Mouse (Mus musculus): ENCODE measurements around the gene Artn. TPM values are rescaled to one million over a fixed set of nuclear protein-coding genes. Genes with fewer than 3 reads are reported as not detected.

Gene Artn
- total RNA-seq, 1 experiment from 2014 or later, result 0.55 TPM

- no peak for ATAC-seq (replicated peaks in 1 of 2; ENCODE audit: insufficient read depth in 1 of 2, low FRiP score in 2 of 2, low TSS enrichment in 1 of 2, low read depth in 1 of 2, poor library complexity in 2 of 2, severe bottlenecking in 2 of 2)
These were observed 24.8 kb downstream of the Artn start for GRCm38 (mm10) chr4:117904761-117905160.

GRCm38 (mm10) chr4:117904094-117904493, 25.5 kb downstream of the Artn start:
- no peak for ATAC-seq (replicated peaks in 1 of 2; ENCODE audit: insufficient read depth in 1 of 2, low FRiP score in 2 of 2, low TSS enrichment in 1 of 2, low read depth in 1 of 2, poor library complexity in 2 of 2, severe bottlenecking in 2 of 2)

GRCm38 (mm10) chr4:117898111-117898510, 31.5 kb downstream of the Artn start:
- no peak for ATAC-seq (replicated peaks in 1 of 2; ENCODE audit: insufficient read depth in 1 of 2, low FRiP score in 2 of 2, low TSS enrichment in 1 of 2, low read depth in 1 of 2, poor library complexity in 2 of 2, severe bottlenecking in 2 of 2)

- ATAC-seq (replicated peaks in 1 of 2; ENCODE audit: insufficient read depth in 1 of 2, low FRiP score in 2 of 2, low TSS enrichment in 1 of 2, low read depth in 1 of 2, poor library complexity in 2 of 2, severe bottlenecking in 2 of 2), result no peak
These were observed 33.5 kb downstream of the Artn start for GRCm38 (mm10) chr4:117896031-117896430.

- no peak for ATAC-seq (replicated peaks in 1 of 2; ENCODE audit: insufficient read depth in 1 of 2, low FRiP score in 2 of 2, low TSS enrichment in 1 of 2, low read depth in 1 of 2, poor library complexity in 2 of 2, severe bottlenecking in 2 of 2)
These were observed 34.2 kb downstream of the Artn start for GRCm38 (mm10) chr4:117895339-117895738.

- ATAC-seq (replicated peaks in 1 of 2; ENCODE audit: insufficient read depth in 1 of 2, low FRiP score in 2 of 2, low TSS enrichment in 1 of 2, low read depth in 1 of 2, poor library complexity in 2 of 2, severe bottlenecking in 2 of 2), result no peak
These were observed 35.0 kb downstream of the Artn start for GRCm38 (mm10) chr4:117894601-117895000.

- ATAC-seq (replicated peaks in 1 of 2; ENCODE audit: insufficient read depth in 1 of 2, low FRiP score in 2 of 2, low TSS enrichment in 1 of 2, low read depth in 1 of 2, poor library complexity in 2 of 2, severe bottlenecking in 2 of 2), result no peak
These were observed 36.2 kb downstream of the Artn start for GRCm38 (mm10) chr4:117893376-117893775.

- peak; percentile 83 to 92 for ATAC-seq (replicated peaks in 1 of 2; ENCODE audit: insufficient read depth in 1 of 2, low FRiP score in 2 of 2, low TSS enrichment in 1 of 2, low read depth in 1 of 2, poor library complexity in 2 of 2, severe bottlenecking in 2 of 2)
These were observed 37.8 kb downstream of the Artn start, which contains the start of gene Dph2 for GRCm38 (mm10) chr4:117891738-117892161. Gene Dph2, minus strand, starts transcription at chr4:117892032.

GRCm38 (mm10) chr4:117890750-117891149, 38.8 kb downstream of the Artn start:
- ATAC-seq (replicated peaks in 1 of 2; ENCODE audit: insufficient read depth in 1 of 2, low FRiP score in 2 of 2, low TSS enrichment in 1 of 2, low read depth in 1 of 2, poor library complexity in 2 of 2, severe bottlenecking in 2 of 2), result no peak

GRCm38 (mm10) chr4:117890031-117890430, 39.5 kb downstream of the Artn start:
- ATAC-seq (replicated peaks in 1 of 2; ENCODE audit: insufficient read depth in 1 of 2, low FRiP score in 2 of 2, low TSS enrichment in 1 of 2, low read depth in 1 of 2, poor library complexity in 2 of 2, severe bottlenecking in 2 of 2), result no peak

GRCm38 (mm10) chr4:117889471-117889870, 40.1 kb downstream of the Artn start:
- no peak for ATAC-seq (replicated peaks in 1 of 2; ENCODE audit: insufficient read depth in 1 of 2, low FRiP score in 2 of 2, low TSS enrichment in 1 of 2, low read depth in 1 of 2, poor library complexity in 2 of 2, severe bottlenecking in 2 of 2)

- ATAC-seq (replicated peaks in 1 of 2; ENCODE audit: insufficient read depth in 1 of 2, low FRiP score in 2 of 2, low TSS enrichment in 1 of 2, low read depth in 1 of 2, poor library complexity in 2 of 2, severe bottlenecking in 2 of 2), result no peak
These were observed 41.6 kb downstream of the Artn start for GRCm38 (mm10) chr4:117887920-117888319.

- ATAC-seq (replicated peaks in 1 of 2; ENCODE audit: insufficient read depth in 1 of 2, low FRiP score in 2 of 2, low TSS enrichment in 1 of 2, low read depth in 1 of 2, poor library complexity in 2 of 2, severe bottlenecking in 2 of 2), result peak; percentile 69 to 80
These were observed 42.4 kb downstream of the Artn start, which contains the start of gene Atp6v0b for GRCm38 (mm10) chr4:117887133-117887532. Gene Atp6v0b, minus strand, starts transcription at chr4:117887333.

- ATAC-seq (replicated peaks in 1 of 2; ENCODE audit: insufficient read depth in 1 of 2, low FRiP score in 2 of 2, low TSS enrichment in 1 of 2, low read depth in 1 of 2, poor library complexity in 2 of 2, severe bottlenecking in 2 of 2), result peak; percentile 12 to 41; a peak in 1 of 4 replicates
These were observed 42.9 kb downstream of the Artn start for GRCm38 (mm10) chr4:117886644-117887043.

- no peak; a peak in 1 of 4 replicates for ATAC-seq (replicated peaks in 1 of 2; ENCODE audit: insufficient read depth in 1 of 2, low FRiP score in 2 of 2, low TSS enrichment in 1 of 2, low read depth in 1 of 2, poor library complexity in 2 of 2, severe bottlenecking in 2 of 2)
These were observed 43.6 kb downstream of the Artn start for GRCm38 (mm10) chr4:117885994-117886393.

GRCm38 (mm10) chr4:117885093-117885492, 44.5 kb downstream of the Artn start:
- ATAC-seq (replicated peaks in 1 of 2; ENCODE audit: insufficient read depth in 1 of 2, low FRiP score in 2 of 2, low TSS enrichment in 1 of 2, low read depth in 1 of 2, poor library complexity in 2 of 2, severe bottlenecking in 2 of 2), result no peak

- ATAC-seq (replicated peaks in 1 of 2; ENCODE audit: insufficient read depth in 1 of 2, low FRiP score in 2 of 2, low TSS enrichment in 1 of 2, low read depth in 1 of 2, poor library complexity in 2 of 2, severe bottlenecking in 2 of 2), result no peak
These were observed 45.4 kb downstream of the Artn start for GRCm38 (mm10) chr4:117884146-117884545.

- ATAC-seq (replicated peaks in 1 of 2; ENCODE audit: insufficient read depth in 1 of 2, low FRiP score in 2 of 2, low TSS enrichment in 1 of 2, low read depth in 1 of 2, poor library complexity in 2 of 2, severe bottlenecking in 2 of 2), result no peak
These were observed 46.6 kb downstream of the Artn start, which contains the start of gene B4galt2 for GRCm38 (mm10) chr4:117882701-117883691. Gene B4galt2, minus strand, starts transcription at chr4:117883487.

Measured in hematopoietic stem cell, adult 5-6 weeks (primary cell).